Mouse (Mus musculus): Measurements from ENCODE around the gene Wwox.

Wwox gene

DNA sequence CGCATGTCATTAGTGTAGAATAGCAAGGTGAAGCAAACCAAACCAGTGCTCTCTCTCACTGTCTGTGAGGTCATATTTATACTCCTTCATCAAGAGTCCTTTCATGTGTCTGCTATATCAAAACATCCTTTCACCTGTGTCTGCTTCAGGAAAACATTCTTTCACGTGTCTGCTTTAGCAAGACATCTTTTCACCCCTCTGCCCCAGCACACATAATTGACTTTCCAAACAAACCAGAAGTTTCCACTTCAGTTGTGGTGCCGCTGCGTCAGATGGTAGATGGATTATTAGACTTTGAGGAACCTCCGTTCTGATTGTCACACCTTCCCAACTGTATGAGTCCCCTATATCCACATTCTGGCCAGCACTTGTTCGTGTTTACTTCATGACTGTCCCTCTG is 429.9 kb downstream of the Wwox start:
- no peak for DNase-seq (ENCODE audit: low read depth, low spot score)

- DNase-seq (ENCODE audit: low read depth, low spot score): no peak
Measured at GRCm38 (mm10) chr8:114870410-114870809, 431.0 kb downstream of the Wwox start.

DNA sequence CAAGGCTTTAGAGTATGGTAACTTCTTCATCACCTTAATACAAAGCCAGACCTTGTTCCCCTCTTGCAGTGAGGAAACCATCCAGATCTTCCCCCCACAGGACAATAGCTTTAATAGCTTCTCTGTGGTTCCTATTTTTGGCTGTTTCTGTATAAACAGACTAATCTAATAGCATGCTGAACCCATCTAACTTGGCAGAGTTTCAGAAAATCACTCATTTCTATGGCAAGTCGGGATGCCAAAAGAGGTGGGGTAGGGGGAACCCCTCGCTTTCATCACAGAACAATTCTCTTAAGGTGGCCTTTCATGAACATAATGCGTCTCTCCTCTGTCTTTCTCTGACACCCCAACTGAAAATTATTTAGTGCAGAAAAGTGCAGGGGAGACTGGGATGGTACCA is 433.0 kb downstream of the Wwox start:
- DNase-seq (ENCODE audit: low read depth, low spot score): no peak

DNA sequence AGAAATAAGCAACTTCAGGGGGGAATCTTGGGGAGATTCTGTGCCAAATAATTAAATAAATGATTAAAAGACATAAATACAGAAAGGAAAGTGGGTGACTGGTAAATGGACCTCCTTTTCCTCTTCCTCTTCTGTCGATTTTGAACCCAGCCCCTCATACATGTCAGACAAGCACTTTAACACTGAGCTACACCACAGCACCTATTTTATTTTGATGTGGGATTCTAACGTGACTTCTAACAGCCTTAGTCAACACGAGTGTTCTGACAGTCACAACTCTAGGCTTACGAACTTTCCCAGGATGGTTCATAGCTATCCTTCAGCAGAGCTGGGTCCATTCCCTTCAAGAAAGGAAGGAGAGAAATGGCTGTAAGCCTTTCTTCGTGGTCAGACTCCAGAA is 435.7 kb downstream of the Wwox start:
- no peak for DNase-seq (ENCODE audit: low read depth, low spot score)

GRCm38 (mm10) chr8:114876161-114876611 is 436.7 kb downstream of the Wwox start:
- DNase-seq (ENCODE audit: low read depth, low spot score): no peak

DNA sequence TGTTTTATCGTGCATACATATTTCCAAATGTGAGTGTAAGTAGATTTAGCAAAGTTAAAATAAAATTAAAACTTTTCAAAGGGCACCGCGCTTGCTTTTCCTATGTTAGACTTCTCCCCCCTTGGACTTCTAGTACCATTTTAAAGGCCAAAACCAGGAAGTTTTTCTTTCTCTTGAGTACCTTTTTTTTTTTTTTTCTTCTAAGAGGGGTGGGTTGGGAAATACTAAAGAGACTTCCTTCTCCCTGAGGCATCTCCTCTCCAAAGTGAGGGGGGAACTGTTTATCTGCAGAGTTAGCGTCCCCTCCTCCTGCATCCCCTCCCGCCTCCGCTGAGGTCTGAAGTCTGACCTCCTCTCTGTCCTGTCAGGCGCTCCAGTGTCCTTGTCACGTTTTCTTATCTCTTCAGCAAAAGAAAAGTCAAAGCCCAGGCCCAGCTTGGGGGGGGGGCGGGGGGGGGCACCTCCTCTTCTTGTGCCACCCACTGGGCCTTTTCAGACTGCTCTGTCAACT is 437.3 kb downstream of the Wwox start:
- no peak for DNase-seq (ENCODE audit: low read depth, low spot score)

GRCm38 (mm10) chr8:114877234-114877633 is 437.8 kb downstream of the Wwox start:
- no peak for DNase-seq (ENCODE audit: low read depth, low spot score)

- no peak for DNase-seq (ENCODE audit: low read depth, low spot score)
Measured at GRCm38 (mm10) chr8:114878449-114879276, 439.2 kb downstream of the Wwox start.

DNA sequence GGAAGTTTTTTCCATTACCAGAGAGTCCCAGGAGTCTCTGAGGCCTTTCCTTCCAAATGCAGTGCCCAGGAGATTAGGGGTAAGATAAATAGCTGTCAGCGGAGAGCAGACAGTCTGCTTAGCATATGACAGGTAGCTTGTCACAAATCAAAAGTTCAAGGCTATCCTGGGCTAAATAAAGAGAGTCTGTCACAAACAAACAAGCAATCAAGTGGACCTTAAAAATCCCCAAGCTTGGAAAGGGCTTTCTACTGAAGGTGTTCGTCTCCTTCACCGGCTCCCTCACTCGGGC is 439.8 kb downstream of the Wwox start:
- no peak for DNase-seq (ENCODE audit: low read depth, low spot score)

- DNase-seq (ENCODE audit: low read depth, low spot score): no peak
Measured at GRCm38 (mm10) chr8:114879678-114880077, 440.2 kb downstream of the Wwox start.

GRCm38 (mm10) chr8:114880475-114881135 is 441.1 kb downstream of the Wwox start:
- no peak for DNase-seq (ENCODE audit: low read depth, low spot score)

- no peak for DNase-seq (ENCODE audit: low read depth, low spot score)
Measured at GRCm38 (mm10) chr8:114881891-114882401, 442.5 kb downstream of the Wwox start.

GRCm38 (mm10) chr8:114882504-114882903 is 443.0 kb downstream of the Wwox start:
- no peak for DNase-seq (ENCODE audit: low read depth, low spot score)

DNA sequence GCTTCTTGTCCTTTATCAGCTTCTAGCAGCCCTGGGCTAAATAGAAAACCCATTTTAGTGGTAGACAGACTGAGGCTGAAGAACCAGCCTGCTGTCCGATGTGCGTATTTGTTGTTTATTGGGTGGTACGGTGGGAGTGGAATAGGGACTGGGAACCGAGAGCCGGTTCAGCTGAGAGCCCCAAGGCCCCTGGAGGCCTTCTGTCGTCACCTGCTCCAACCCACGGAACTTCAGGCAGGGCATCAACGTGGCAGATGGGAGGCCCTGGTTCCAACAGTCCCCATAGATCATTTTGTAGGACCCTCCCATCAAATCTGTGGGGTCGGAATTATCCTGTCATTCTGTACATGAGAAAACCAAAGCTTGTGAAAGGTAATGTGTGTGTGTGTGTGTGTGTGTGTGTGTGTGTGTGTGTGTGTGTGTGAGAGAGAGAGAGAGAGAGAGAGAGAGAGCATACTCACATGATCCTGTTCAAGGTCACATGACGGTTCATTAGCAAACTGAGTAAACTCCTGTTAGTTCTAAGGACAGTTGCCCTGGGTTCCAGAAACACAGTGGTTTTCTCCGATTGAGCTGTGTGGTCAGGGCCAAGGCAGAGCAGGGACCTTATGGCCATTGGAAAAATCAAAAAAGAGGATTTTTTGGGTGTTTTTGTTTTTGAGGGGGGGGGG is 443.6 kb downstream of the Wwox start:
- DNase-seq (ENCODE audit: low read depth, low spot score): no peak

DNA sequence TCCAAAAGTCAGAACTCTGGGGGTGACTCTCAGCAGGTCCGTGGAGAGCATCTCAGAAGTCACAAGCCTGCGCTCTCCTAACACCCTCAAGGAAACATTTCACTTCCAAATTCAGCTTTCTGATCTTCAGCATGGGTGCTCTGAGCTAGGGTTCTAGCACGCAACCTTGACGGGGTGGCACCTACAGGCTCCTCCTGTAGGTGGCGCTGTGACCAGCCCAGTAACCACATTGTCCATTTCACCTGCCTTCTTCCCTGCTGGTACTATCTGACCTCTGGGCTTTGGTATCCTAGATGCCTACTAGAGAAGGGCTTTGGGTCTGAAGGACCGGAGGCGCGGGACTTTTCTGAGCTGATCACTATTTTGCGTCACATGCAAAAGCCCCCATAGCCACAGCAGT is 444.5 kb downstream of the Wwox start:
- no peak for DNase-seq (ENCODE audit: low read depth, low spot score)

- DNase-seq (ENCODE audit: low read depth, low spot score): no peak
Measured at GRCm38 (mm10) chr8:114885026-114885592, 445.7 kb downstream of the Wwox start.

GRCm38 (mm10) chr8:114888388-114888787 is 448.9 kb downstream of the Wwox start:
- no peak for DNase-seq (ENCODE audit: low read depth, low spot score)

DNA sequence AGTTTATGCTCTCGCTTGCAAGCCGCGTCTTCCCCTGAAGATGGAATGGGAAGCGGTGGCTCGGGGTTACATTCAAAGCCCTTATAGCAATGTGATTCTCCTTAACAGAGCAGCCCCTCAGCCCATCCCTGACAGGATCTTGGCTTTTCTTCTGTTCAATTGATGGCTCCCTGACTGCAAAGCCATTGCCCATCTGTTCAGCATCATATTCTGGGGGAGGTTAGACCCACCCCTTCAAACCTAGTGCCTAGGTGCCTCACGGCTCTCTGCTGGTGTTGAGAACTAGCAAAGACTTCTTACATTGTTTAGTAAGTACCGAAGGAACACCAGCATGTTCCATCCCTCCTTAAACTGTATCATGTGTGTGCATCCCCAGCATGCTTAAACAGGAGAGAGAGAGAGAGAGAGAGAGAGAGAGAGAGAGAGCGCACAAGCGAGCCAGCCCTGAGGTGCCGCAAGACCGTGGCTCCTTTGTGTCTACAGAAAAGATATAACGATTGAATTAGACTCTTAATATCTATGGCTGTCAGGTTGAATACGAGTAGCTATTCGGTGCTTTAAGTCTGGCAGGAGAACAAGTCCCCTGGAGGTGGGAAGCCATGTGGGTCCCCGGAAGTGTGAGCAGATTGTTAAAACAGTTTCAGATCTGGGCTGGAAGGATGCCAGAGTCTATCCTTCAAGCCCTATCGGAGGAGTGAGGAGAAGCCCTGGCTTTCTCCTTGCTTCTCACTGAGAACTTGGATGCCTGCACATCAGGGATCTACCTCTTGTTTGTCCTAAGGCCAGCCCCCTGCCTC is 450.3 kb downstream of the Wwox start:
- DNase-seq (ENCODE audit: low read depth, low spot score): no peak

- DNase-seq (ENCODE audit: low read depth, low spot score): no peak
Measured at GRCm38 (mm10) chr8:114890478-114890877, 451.0 kb downstream of the Wwox start.

DNA sequence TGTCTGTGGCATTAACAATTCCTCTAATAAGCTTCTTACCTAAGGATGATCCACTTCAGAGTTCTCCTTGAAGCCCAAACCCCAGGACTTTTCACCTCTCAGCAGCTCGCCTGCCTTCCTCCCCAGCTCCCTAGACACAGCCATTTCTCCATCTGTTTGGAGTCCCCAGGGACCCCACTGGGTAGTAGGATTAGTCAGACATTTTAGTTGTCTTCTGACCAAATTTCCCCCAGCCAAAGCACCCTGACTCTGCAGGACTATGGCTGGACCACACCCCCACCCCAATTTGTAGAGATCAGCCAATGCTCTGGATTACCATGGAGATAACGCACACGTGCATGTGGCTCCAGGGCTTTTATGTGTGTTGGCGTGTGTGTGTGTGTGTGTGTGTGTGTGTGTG is 451.8 kb downstream of the Wwox start:
- DNase-seq (ENCODE audit: low read depth, low spot score): no peak

- DNase-seq (ENCODE audit: low read depth, low spot score): no peak
Measured at GRCm38 (mm10) chr8:114897432-114897831, 458.0 kb downstream of the Wwox start.

Measured in telencephalon, adult 2 months (tissue).